Mouse (Mus musculus): ENCODE data around the gene Gm20403. TPM values are rescaled to one million over a fixed set of nuclear protein-coding genes. Genes with fewer than 3 reads are reported as not detected.
A peak's percentile ranks its signal among the peaks of the same experiment; 100 is the strongest.

The Gm20403 gene
- polyA plus RNA-seq (2012; rRNA removed) (not detected in 2 replicates), polyA plus RNA-seq (2014; fragmentation: Nextera tagmentation; extraction: Ambion mirVana) (not detected in 2 replicates)

GRCm38 (mm10) chr12:54986052-54986717 lies at the start of gene Gm20403:
Gene Gm20403, minus strand, starts transcription at chr12:54986529.
- TF ChIP-seq POLR2A (IDR thresholded peaks at IDR 0.05; ENCODE audit: borderline replicate concordance, extremely low read depth, insufficient read depth, insufficient read length), result no peak; the same call in 1 of the 2 replicates
- no peaks in the 10 kb centered on the region for H3K27me3 ChIP-seq (ENCODE audit: control insufficient read depth, insufficient read depth, low read length)
- WGBS, result under 1% methylated on average over 48 of the region's 60 CpGs
- no peaks in the 10 kb centered on the region for H3K36me3 ChIP-seq (ENCODE audit: control insufficient read depth, insufficient read depth, low read length)
- H3K4me2 ChIP-seq (replicated peaks; ENCODE audit: low read depth, low read length, severe bottlenecking), result peak within 1 kb of the TSS; percentile 91
- H3K27ac ChIP-seq (replicated peaks; ENCODE audit: low read depth, low read length), result peak within 1 kb of the TSS; percentile 82
- H3K9me3 ChIP-seq (ENCODE audit: control insufficient read depth, low read length), result no peaks in the 10 kb centered on the region
- DNase-seq (ENCODE audit: low spot score) (peak; percentile 80), ATAC-seq (ENCODE audit: low FRiP score, low read depth) (peak; percentile 62)
- H3K9ac ChIP-seq (ENCODE audit: low read depth, low read length, severe bottlenecking), result peak within 1 kb of the TSS; percentile 85
- peak within 1 kb of the TSS; percentile 81 for H3K4me3 ChIP-seq (replicated peaks; ENCODE audit: low read length)
- H3K4me1 ChIP-seq (ENCODE audit: control insufficient read depth, insufficient read depth, low read length), result no peaks in the 10 kb centered on the region

- Histone ChIP-seq H3K4me3 (replicated peaks; ENCODE audit: low read length) (no peak overlapping the region), H3K4me1 (ENCODE audit: control insufficient read depth, insufficient read depth, low read length) (no peaks in the 10 kb centered on the region), H3K9ac (ENCODE audit: low read depth, low read length, severe bottlenecking) (no peak overlapping the region), H3K27me3 (ENCODE audit: control insufficient read depth, insufficient read depth, low read length) (no peaks in the 10 kb centered on the region), H3K27ac (replicated peaks; ENCODE audit: low read depth, low read length) (no peak overlapping the region), H3K4me2 (replicated peaks; ENCODE audit: low read depth, low read length, severe bottlenecking) (no peak overlapping the region), H3K36me3 (ENCODE audit: control insufficient read depth, insufficient read depth, low read length) (no peaks in the 10 kb centered on the region), H3K9me3 (ENCODE audit: control insufficient read depth, low read length) (no peaks in the 10 kb centered on the region)
- no peak for ATAC-seq (ENCODE audit: low FRiP score, low read depth)
- DNase-seq (ENCODE audit: low spot score), result no peak
- no peak for TF ChIP-seq POLR2A (IDR thresholded peaks at IDR 0.05; ENCODE audit: borderline replicate concordance, extremely low read depth, insufficient read depth, insufficient read length)
- WGBS, result 34% methylated on average over 3 of the region's 3 CpGs
These were observed 40.8 kb upstream of the Gm20403 start for GRCm38 (mm10) chr12:55027088-55027487.

- Histone ChIP-seq H3K27ac (replicated peaks; ENCODE audit: low read depth, low read length) (no peak overlapping the region), H3K27me3 (ENCODE audit: control insufficient read depth, insufficient read depth, low read length) (no peaks in the 10 kb centered on the region), H3K4me3 (replicated peaks; ENCODE audit: low read length) (no peak overlapping the region), H3K4me2 (replicated peaks; ENCODE audit: low read depth, low read length, severe bottlenecking) (no peak overlapping the region), H3K9ac (ENCODE audit: low read depth, low read length, severe bottlenecking) (no peak overlapping the region), H3K4me1 (ENCODE audit: control insufficient read depth, insufficient read depth, low read length) (no peaks in the 10 kb centered on the region), H3K36me3 (ENCODE audit: control insufficient read depth, insufficient read depth, low read length) (no peaks in the 10 kb centered on the region), H3K9me3 (ENCODE audit: control insufficient read depth, low read length) (no peaks in the 10 kb centered on the region)
- TF ChIP-seq POLR2A (IDR thresholded peaks at IDR 0.05; ENCODE audit: borderline replicate concordance, extremely low read depth, insufficient read depth, insufficient read length), result no peak
- ATAC-seq (ENCODE audit: low FRiP score, low read depth) (no peak), DNase-seq (ENCODE audit: low spot score) (no peak)
- WGBS, result 84% methylated on average over 2 of the region's 2 CpGs
These were observed 37.0 kb upstream of the Gm20403 start for GRCm38 (mm10) chr12:55023284-55023683.

- no peak overlapping the region for H3K4me3 ChIP-seq (replicated peaks; ENCODE audit: low read length)
- no peak overlapping the region for H3K27ac ChIP-seq (replicated peaks; ENCODE audit: low read depth, low read length)
- DNase-seq (ENCODE audit: low spot score), result no peak
- ATAC-seq (ENCODE audit: low FRiP score, low read depth), result no peak
- TF ChIP-seq POLR2A (IDR thresholded peaks at IDR 0.05; ENCODE audit: borderline replicate concordance, extremely low read depth, insufficient read depth, insufficient read length), result no peak
- H3K27me3 ChIP-seq (ENCODE audit: control insufficient read depth, insufficient read depth, low read length), result no peaks in the 10 kb centered on the region
- H3K4me1 ChIP-seq (ENCODE audit: control insufficient read depth, insufficient read depth, low read length), result 0 out of 2 replicates have a peak, but pooled peaks cover 7% of the 10 kb centered on the region
- 68% methylated on average over 7 of the region's 7 CpGs for WGBS
- H3K9ac ChIP-seq (ENCODE audit: low read depth, low read length, severe bottlenecking), result no peak overlapping the region
- H3K4me2 ChIP-seq (replicated peaks; ENCODE audit: low read depth, low read length, severe bottlenecking), result no peak overlapping the region
- H3K9me3 ChIP-seq (ENCODE audit: control insufficient read depth, low read length), result no peaks in the 10 kb centered on the region
- no peaks in the 10 kb centered on the region for H3K36me3 ChIP-seq (ENCODE audit: control insufficient read depth, insufficient read depth, low read length)
These were observed 33.1 kb upstream of the Gm20403 start for GRCm38 (mm10) chr12:55019421-55019877.

- no peaks in the 10 kb centered on the region for H3K9me3 ChIP-seq (ENCODE audit: control insufficient read depth, low read length)
- H3K4me3 ChIP-seq (replicated peaks; ENCODE audit: low read length), result no peak overlapping the region
- H3K27me3 ChIP-seq (ENCODE audit: control insufficient read depth, insufficient read depth, low read length), result no peaks in the 10 kb centered on the region
- ATAC-seq (ENCODE audit: low FRiP score, low read depth) (no peak), DNase-seq (ENCODE audit: low spot score) (no peak)
- H3K4me1 ChIP-seq (ENCODE audit: control insufficient read depth, insufficient read depth, low read length), result 0 out of 2 replicates have a peak, but pooled peaks cover 7% of the 10 kb centered on the region
- no peak overlapping the region for H3K27ac ChIP-seq (replicated peaks; ENCODE audit: low read depth, low read length)
- H3K36me3 ChIP-seq (ENCODE audit: control insufficient read depth, insufficient read depth, low read length), result no peaks in the 10 kb centered on the region
- TF ChIP-seq POLR2A (IDR thresholded peaks at IDR 0.05; ENCODE audit: borderline replicate concordance, extremely low read depth, insufficient read depth, insufficient read length), result no peak
- H3K9ac ChIP-seq (ENCODE audit: low read depth, low read length, severe bottlenecking), result no peak overlapping the region
- 21% methylated on average over 9 of the region's 9 CpGs for WGBS
- H3K4me2 ChIP-seq (replicated peaks; ENCODE audit: low read depth, low read length, severe bottlenecking), result no peak overlapping the region
These were observed 30.9 kb upstream of the Gm20403 start for GRCm38 (mm10) chr12:55017119-55017721.
